Mouse (Mus musculus) urinary bladder, adult 2 months (tissue): Measurements from ENCODE around the gene Tmem175. TPM values are rescaled to one million over a fixed set of nuclear protein-coding genes. Genes with fewer than 3 reads are reported as not detected.
"Not testable (repeated sequence)": the region's sequence is repeated elsewhere in the genome, so short reads cannot be mapped to it uniquely, and the experiment has no call there.

Source experiments
- DNase-seq: peaks from one replicate; pipeline ENCODE4 v3.0.0; 2022; ENCODE audit warnings: low spot score
- polyA plus RNA-seq: library from polyadenylated mRNA; depleted of rRNA; stranded (reverse); fragments of >200 nt; gene quantifications from 2 replicates; pipeline ENCODE4 v1.2.3, GENCODE M21; 2012; rRNA removed

Tmem175 gene
- polyA plus RNA-seq: 36.8 and 37.3 TPM in 2 replicates

DNA sequence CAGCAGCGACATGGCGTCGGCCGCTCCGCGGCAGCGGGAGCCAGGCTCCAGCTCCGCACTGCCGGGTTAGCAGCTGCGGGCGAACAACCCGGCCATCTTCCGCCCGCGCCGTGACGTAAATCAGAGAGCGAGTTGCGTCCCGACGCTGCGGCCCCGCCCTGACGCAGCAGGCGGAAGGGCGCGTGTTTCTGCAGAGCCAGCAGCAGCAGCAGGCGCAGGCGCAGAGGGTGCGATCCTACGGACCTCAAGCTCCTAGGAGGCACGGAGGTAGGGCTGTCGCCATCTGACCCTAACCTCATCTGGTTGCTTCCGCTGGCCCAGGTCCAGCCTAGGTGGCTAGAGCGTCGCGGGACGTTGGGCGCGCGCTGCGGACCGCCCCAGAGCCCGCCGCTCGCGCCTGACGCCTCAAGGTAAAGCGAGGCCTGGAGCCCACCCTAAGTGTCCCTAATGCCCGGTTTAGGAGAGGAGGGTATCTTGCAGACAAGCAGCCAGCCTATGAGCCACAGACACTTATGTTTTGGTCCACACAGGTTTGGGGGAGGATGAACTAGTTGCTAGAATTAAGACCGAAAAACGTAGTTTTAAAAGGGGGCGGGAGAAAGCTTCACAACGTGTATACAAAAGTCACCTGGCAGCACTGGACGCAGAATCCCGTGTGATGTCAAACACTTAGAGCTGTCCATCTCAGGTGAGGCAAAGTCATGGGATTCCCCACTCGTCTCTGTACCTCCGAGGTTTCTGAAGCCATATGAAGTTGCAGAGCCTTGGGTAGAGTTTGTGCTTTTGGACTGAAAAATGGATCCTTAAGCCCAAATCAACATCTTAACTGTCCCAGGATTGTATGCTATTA lies at the start of gene Tmem175, which contains the start of gene Gak:
Gene Tmem175 (plus strand): TSS at position 137 of the 850 bp plus-strand sequence.
Gene Gak (minus strand): TSS at position 122 of the 850 bp plus-strand sequence.
- peak; percentile 90 for DNase-seq

GRCm38 (mm10) chr5:108581361-108581891 lies 48.1 kb upstream of the Tmem175 start:
- no peak for DNase-seq

GRCm38 (mm10) chr5:108599923-108600322 lies 29.6 kb upstream of the Tmem175 start:
- no peak for DNase-seq

DNA sequence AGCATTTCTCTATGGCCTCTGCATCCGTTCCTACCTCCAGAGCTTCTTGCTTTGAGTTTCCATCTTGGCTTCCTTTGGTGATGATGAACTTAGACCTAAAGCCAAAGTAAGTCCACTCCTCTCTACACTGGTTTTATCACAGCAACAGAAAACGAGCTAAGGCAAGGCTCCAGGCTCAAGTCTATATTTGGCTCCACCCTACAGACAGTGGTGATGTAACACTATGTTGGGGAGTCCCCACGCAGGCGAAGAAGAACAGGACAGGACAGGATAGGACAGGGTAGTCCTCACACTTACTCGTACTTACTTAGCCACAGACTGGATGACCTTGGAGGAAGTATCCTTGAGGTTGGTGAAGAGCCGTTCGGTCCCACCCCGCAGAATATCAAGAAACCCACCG lies 27.0 kb upstream of the Tmem175 start:
- DNase-seq: no peak

- no peak for DNase-seq
Measured at GRCm38 (mm10) chr5:108610426-108610825, 19.1 kb upstream of the Tmem175 start.

- DNase-seq: no peak
Measured at GRCm38 (mm10) chr5:108621870-108622269, 7.7 kb upstream of the Tmem175 start.

- DNase-seq: no peak
Measured at GRCm38 (mm10) chr5:108626050-108626660, 3.4 kb upstream of the Tmem175 start.

DNA sequence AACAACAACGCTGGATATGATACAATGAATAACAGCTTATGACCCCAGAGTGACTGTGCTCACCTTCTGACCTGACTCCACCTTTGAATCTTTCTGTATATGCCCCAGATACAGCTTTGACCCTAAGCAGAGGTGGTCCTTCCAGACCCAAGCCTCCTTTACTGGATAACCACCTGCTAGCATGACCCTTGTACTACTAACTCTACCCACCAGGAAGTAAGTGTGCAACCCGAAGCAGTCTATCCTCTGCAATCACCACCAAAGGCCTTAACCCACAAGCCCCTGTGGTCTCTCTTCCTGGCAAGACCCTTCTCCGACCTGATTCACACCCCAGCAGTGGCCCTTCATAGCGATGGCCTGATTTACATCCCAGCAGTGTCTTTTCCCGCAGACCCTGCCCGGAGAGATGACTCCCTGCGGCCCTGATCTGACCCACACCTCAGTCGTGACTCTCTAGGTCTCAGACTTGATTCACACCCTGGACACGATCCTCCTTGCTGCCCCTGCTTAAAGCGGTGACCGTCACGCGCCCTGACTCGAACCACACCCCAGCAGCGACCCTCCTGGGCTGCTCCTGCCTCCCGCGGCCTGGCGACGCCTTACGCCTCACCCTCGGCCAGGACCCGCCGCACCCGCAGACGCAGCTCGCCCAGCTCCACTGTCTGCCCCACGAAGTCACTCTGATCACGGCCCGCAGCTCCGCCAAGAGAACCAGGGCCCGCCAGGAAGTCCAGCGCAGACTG lies 508 bp upstream of the Tmem175 start:
- no peak for DNase-seq

- DNase-seq: no peak
Measured at GRCm38 (mm10) chr5:108633676-108634075, 4.1 kb downstream of the Tmem175 start.

GRCm38 (mm10) chr5:108634088-108634487 lies 4.5 kb downstream of the Tmem175 start:
- not testable (repeated sequence) for DNase-seq

DNA sequence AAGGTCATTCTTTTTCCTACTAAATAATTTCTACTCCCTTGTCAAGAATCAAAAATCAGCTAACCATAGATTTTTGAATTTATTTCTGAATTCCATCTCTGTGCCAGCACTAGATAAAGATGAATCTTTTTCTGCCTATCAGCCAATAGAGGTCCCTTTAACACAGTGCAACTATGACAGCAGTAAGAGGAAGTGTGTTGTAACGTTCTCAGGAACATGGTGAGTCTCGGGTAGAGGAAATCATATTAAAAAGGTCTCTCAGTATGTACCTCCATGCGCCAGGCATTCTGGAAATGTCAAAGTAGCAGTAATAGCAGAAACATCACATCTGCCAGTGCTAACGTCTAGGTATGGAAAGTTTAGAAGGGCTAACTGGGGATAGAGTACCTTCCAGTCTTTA lies 6.6 kb downstream of the Tmem175 start:
- DNase-seq: no peak

GRCm38 (mm10) chr5:108643674-108644073 lies 14.1 kb downstream of the Tmem175 start:
- no peak for DNase-seq

GRCm38 (mm10) chr5:108645651-108646342 lies 16.2 kb downstream of the Tmem175 start:
- DNase-seq: no peak

DNA sequence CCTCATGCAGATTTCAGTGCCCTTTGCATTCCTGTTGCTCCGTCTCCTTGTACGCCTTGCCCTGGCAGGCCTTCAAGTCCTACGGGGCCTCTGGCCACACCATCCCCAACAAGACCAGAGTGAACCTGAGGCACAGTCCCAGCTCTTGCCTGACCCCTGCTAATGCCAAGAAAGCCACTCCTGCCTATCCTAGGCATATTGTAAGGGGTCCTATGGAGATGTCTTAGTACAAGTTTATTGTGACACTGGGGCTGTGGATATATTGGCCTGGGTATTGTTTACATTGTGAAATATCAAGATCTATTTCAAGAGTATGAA lies 16.7 kb downstream of the Tmem175 start:
- DNase-seq: no peak

GRCm38 (mm10) chr5:108647311-108647710 lies 17.7 kb downstream of the Tmem175 start:
- no peak for DNase-seq

- no peak for DNase-seq
Measured at GRCm38 (mm10) chr5:108647820-108648465, 18.4 kb downstream of the Tmem175 start.

- DNase-seq: no peak
Measured at GRCm38 (mm10) chr5:108648937-108649576, 19.5 kb downstream of the Tmem175 start.

GRCm38 (mm10) chr5:108650341-108650740 lies 20.8 kb downstream of the Tmem175 start:
- no peak for DNase-seq

- DNase-seq: no peak
Measured at GRCm38 (mm10) chr5:108651136-108651720, 21.7 kb downstream of the Tmem175 start.

- no peak for DNase-seq
Measured at GRCm38 (mm10) chr5:108651823-108652222, 22.3 kb downstream of the Tmem175 start.
